Mouse (Mus musculus) liver, embryonic 15.5 days (tissue): ENCODE data around the gene Orm1. TPM values are rescaled to one million over a fixed set of nuclear protein-coding genes. Genes with fewer than 3 reads are reported as not detected.

Source experiments
- ATAC-seq: fragments of 200-750 bp; cut with Nextera tagmentation; 2 replicates; pipeline ENCODE4 v1.8.0; 2017; ENCODE audit warnings: moderate number of reproducible peaks, mild to moderate bottlenecking, moderate library complexity; ENCODE audit not compliant: insufficient read depth
- H3K27ac ChIP-seq: fragments of 300-500 bp; sonication (generic); replicated peaks from 2 replicates; pipeline ENCODE4 v1.5.1; 2015; ENCODE audit warnings: mild to moderate bottlenecking, inconsistent platforms
- H3K27me3 ChIP-seq: fragments of 300-500 bp; sonication (generic); 2 replicates; pipeline ENCODE4 v1.6.1; 2015; ENCODE audit warnings: mild to moderate bottlenecking, inconsistent platforms
- H3K36me3 ChIP-seq: fragments of 300-500 bp; sonication (generic); replicated peaks from 2 replicates; pipeline ENCODE4 v1.6.1; 2015; ENCODE audit warnings: moderate library complexity, mild to moderate bottlenecking, inconsistent platforms
- H3K4me1 ChIP-seq: fragments of 300-500 bp; sonication (generic); replicated peaks from 2 replicates; pipeline ENCODE4 v1.6.1; 2015; ENCODE audit warnings: inconsistent platforms
- H3K4me2 ChIP-seq: fragments of 300-500 bp; sonication (generic); 2 replicates; pipeline ENCODE4 v1.6.1; 2015; ENCODE audit warnings: moderate library complexity, mild to moderate bottlenecking, inconsistent platforms
- H3K4me3 ChIP-seq: fragments of 300-500 bp; sonication (generic); replicated peaks from 2 replicates; pipeline ENCODE4 v1.5.1; 2015; ENCODE audit warnings: mild to moderate bottlenecking, inconsistent platforms
- H3K9ac ChIP-seq: fragments of 300-500 bp; sonication (generic); 2 replicates; pipeline ENCODE4 v1.6.1; 2015; ENCODE audit warnings: moderate library complexity, mild to moderate bottlenecking, inconsistent platforms
- H3K9me3 ChIP-seq: fragments of 300-500 bp; sonication (generic); replicated peaks from 2 replicates; pipeline ENCODE4 v1.6.1; 2016; ENCODE audit warnings: inconsistent platforms
- WGBS: fragments of 180-500 bp; shearing (Covaris S2); methylation state at CpG from one replicate; pipeline ENCODE4 v1.1.7; 2015; ENCODE audit warnings: mixed read lengths; ENCODE audit not compliant: insufficient replicate concordance; 5-methylcytosine and 5-hydroxymethylcytosine counted together
- polyA plus RNA-seq: library from polyadenylated mRNA; unstranded; fragments of >200 nt; fragmentation: Nextera tagmentation; extraction: Ambion mirVana; gene quantifications from 2 replicates; pipeline ENCODE4 v1.2.1, GENCODE M21; 2015

Gene Orm1
- polyA plus RNA-seq = 0.50 and 0.77 TPM in 2 replicates

DNA sequence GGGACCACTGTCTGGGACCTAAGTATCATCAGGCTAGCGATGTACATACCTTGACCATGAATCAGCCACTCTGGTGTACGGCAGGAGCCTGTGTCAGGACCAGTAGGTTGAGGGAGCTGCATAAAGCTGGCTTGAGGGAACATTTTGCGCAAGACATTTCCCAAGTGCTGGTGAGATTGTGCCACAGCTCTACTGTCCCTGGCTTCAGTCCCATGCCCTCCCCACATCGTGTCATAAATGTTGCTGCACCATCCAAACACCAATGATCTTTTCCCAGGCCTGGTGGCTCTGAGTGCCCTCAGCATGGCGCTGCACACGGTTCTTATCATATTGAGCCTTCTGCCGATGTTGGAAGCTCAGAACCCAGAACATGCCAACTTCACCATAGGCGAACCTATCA is at the start of gene Orm1:
Gene Orm1 (plus strand): TSS at position 266 of the 400 bp plus-strand sequence.
- no peaks in the 10 kb centered on the region for H3K9me3 ChIP-seq
- H3K4me3 ChIP-seq = no peak within 1 kb of the TSS
- 54% methylated on average over 8 of the region's 8 CpGs for WGBS
- no peak for ATAC-seq
- H3K36me3 ChIP-seq = no peaks in the 10 kb centered on the region
- no peak within 1 kb of the TSS for H3K27ac ChIP-seq
- H3K9ac ChIP-seq = no peak within 1 kb of the TSS
- no peaks in the 10 kb centered on the region for H3K27me3 ChIP-seq
- no peak within 1 kb of the TSS for H3K4me2 ChIP-seq
- no peaks in the 10 kb centered on the region for H3K4me1 ChIP-seq

DNA sequence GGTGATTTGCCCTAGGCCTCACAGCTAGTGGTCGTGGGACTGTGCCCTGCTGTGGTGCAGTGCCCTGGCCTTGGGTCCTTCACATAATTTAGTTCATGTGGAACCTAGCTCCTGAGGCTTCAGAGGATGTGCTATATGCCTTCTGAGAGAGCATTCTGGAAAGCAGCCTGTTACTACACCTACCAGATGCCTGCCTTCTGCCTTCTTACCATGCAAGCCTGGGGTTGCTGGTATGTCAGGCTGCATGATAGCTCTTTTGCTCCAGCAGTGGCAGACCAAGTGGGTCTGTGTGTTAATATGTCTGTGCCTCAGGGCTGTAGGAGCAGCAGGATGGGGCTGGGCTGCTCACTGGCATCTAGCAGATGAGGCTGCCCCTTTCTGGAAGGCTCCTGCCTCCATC is 48.7 kb upstream of the Orm1 start:
- no peak overlapping the region for H3K9ac ChIP-seq
- no peaks in the 10 kb centered on the region for H3K27me3 ChIP-seq
- no peaks in the 10 kb centered on the region for H3K4me1 ChIP-seq
- 31% methylated on average over 1 of the region's 1 CpGs for WGBS
- H3K36me3 ChIP-seq = no peaks in the 10 kb centered on the region
- no peak overlapping the region for H3K4me3 ChIP-seq
- ATAC-seq = no peak
- no peaks in the 10 kb centered on the region for H3K9me3 ChIP-seq
- no peak overlapping the region for H3K4me2 ChIP-seq
- no peak overlapping the region for H3K27ac ChIP-seq

DNA sequence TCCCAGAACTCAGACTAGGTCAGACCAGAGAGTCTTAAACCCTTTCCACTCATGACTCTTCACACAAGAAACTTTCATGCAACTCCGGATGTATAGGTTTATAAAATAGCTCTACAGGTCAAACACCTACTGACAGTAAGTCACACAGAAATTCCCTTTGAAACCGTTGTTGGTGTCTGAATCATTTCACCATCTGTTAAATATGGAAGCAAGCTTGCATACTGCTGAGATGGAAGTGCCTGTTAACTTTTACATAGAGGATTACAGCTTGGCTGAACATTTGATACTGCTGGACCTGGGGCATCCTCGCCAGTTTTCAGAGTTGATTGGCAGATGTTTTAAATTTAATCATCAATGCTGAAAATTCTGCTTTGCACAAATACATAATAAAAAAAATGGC is 48.1 kb upstream of the Orm1 start:
- WGBS = 33% methylated on average over 3 of the region's 3 CpGs
- Histone ChIP-seq H3K27ac (no peak overlapping the region), H3K4me2 (no peak overlapping the region), H3K36me3 (no peaks in the 10 kb centered on the region), H3K4me3 (no peak overlapping the region), H3K9ac (no peak overlapping the region), H3K27me3 (no peaks in the 10 kb centered on the region), H3K9me3 (no peaks in the 10 kb centered on the region), H3K4me1 (no peaks in the 10 kb centered on the region)
- no peak for ATAC-seq

DNA sequence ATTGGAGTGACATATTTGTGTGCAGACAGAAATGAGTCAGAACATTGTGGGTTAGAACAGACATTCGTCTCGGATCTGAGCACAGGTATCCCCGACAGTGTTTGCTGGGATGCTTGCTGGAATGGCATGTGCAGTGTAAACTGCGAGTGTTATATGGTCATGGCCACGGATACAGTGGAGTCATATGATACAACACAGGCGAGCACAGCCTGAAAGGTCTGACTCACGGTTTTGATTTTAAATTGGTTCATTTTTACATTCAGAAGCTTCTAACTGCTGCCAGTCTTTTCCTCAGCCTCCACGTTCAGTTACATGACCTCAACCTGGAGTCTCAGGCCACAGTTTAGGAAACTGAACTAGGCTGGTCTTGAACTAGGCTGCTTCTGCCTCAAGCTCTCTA is 47.5 kb upstream of the Orm1 start:
- H3K4me2 ChIP-seq = no peak overlapping the region
- WGBS = 53% methylated on average over 8 of the region's 8 CpGs
- no peaks in the 10 kb centered on the region for H3K9me3 ChIP-seq
- no peak overlapping the region for H3K27ac ChIP-seq
- no peaks in the 10 kb centered on the region for H3K36me3 ChIP-seq
- H3K9ac ChIP-seq = no peak overlapping the region
- no peaks in the 10 kb centered on the region for H3K4me1 ChIP-seq
- no peak overlapping the region for H3K4me3 ChIP-seq
- H3K27me3 ChIP-seq = no peaks in the 10 kb centered on the region
- ATAC-seq = no peak

DNA sequence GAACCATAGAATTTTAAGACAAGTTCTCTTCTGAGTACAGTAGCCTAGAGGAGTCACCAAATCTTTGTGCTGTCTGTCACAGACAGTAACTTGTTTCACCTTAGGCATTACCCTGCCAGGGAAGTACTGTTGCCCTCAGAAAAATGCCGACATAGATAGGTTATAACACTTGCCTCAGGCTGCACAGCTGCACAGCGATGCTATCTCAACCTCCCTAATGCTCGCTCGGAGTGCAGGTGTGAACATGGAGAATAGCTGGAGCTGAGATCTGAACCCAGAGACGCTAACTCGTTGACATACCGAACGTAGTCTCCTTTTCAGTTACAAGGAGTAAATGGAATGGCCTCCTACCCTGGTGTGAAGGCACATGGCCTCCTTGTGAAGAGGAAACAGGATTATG is 46.2 kb upstream of the Orm1 start:
- Histone ChIP-seq H3K4me1 (no peaks in the 10 kb centered on the region), H3K9ac (no peak overlapping the region), H3K4me3 (no peak overlapping the region), H3K36me3 (no peaks in the 10 kb centered on the region), H3K9me3 (no peaks in the 10 kb centered on the region), H3K4me2 (no peak overlapping the region), H3K27ac (no peak overlapping the region), H3K27me3 (no peaks in the 10 kb centered on the region)
- no peak for ATAC-seq
- WGBS = 74% methylated on average over 8 of the region's 8 CpGs

DNA sequence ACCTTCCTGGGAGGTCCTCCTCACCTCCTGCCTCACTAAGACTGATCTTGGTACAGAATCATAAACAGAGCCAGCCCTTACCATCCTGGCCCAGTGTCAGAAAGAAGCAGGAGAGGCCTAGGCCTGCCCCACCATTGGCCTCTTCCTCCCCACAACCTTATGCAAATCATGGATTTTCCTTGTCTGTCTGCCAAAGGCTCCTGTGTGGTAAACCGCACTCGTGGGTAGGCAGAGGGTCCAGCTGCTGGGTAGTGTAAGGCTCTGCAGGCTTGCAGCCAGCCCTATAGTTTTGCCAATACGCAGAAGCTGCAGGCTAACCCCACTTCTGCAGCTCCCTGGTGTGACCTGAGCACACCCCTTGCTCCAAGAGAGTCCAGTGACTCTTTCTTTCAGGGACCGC is 41.7 kb upstream of the Orm1 start:
- Histone ChIP-seq H3K27me3 (no peaks in the 10 kb centered on the region), H3K27ac (no peak overlapping the region), H3K9me3 (no peaks in the 10 kb centered on the region), H3K9ac (no peak overlapping the region), H3K36me3 (no peaks in the 10 kb centered on the region), H3K4me2 (no peak overlapping the region), H3K4me1 (no peaks in the 10 kb centered on the region), H3K4me3 (no peak overlapping the region)
- ATAC-seq = no peak
- 52% methylated on average over 4 of the region's 4 CpGs for WGBS

DNA sequence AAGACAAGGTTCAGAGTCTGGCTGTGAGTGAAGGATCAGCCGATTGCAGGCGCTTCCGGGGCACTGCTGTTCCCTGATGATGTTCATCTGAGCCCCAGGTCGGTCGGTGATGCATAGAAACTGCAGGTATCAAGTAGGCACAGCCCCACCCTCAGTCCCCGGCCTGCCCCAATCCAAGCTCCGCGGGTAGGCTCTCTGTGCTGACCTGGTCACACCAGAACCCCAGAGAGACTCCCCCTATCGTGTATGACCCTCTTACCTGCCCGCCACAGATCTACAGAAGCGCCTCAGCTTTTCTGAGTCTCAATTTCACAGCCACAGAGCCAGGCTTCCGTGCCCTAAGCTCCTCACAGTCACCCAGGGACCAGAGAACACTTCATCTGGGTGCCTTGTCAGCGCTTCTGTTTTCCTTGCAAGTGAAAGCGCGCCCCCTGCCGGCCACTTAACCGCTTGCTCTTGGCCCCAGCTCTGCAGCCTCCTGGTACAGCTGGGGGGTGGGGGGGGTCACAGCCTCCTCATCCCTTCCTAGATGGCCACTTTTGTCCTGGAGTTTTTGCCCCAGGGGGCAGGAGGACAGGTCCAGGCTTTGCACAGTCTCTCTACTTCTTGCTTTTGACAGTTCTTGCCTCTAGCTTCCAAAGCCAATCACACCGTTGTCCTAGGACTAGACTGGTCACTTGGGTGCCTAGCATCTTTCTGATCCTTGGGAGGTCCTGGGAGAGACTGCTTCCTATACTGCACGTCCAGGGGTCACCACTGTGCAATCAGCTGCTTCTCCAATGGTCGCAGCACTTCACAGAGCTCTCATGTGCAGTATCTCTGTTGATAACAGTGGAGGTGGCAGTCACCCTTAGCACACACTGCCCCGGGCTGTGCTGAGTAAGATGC is 36.9 kb upstream of the Orm1 start:
- H3K27me3 ChIP-seq = no peaks in the 10 kb centered on the region
- no peak overlapping the region for H3K9ac ChIP-seq
- H3K4me1 ChIP-seq = no peaks in the 10 kb centered on the region
- H3K27ac ChIP-seq = no peak overlapping the region
- 23% methylated on average over 21 of the region's 21 CpGs for WGBS
- ATAC-seq = no peak; the same call in 1 of the 2 replicates
- no peak overlapping the region for H3K4me3 ChIP-seq
- H3K9me3 ChIP-seq = no peaks in the 10 kb centered on the region
- no peak overlapping the region for H3K4me2 ChIP-seq
- 0 out of 2 replicates have a peak, but pooled peaks cover 3% of the 10 kb centered on the region for H3K36me3 ChIP-seq

DNA sequence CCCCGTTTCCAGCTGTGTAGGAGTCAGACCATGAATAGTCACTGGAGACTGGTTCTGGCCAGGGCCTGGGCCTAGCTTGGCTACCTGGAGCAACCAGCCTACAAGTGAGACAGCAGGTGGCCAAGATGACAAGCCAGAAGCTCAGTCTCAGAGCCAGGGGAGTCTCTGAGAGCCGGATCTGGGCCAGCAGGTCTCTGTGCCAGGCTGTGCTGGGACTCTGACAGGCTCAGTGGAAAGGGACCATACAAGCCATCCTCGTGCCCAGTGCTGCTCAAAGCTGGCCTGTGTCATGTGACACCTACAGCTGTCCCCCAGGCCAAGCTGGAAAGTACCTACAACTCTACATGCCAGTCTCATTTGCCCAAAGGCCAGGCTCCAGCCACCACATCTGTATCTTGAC is 36.0 kb upstream of the Orm1 start:
- no peaks in the 10 kb centered on the region for H3K4me1 ChIP-seq
- H3K36me3 ChIP-seq = 0 out of 2 replicates have a peak, but pooled peaks cover 3% of the 10 kb centered on the region
- H3K4me2 ChIP-seq = no peak overlapping the region
- no peak overlapping the region for H3K27ac ChIP-seq
- no peak for ATAC-seq
- H3K9me3 ChIP-seq = no peaks in the 10 kb centered on the region
- H3K27me3 ChIP-seq = no peaks in the 10 kb centered on the region
- H3K4me3 ChIP-seq = no peak overlapping the region
- 47% methylated on average over 3 of the region's 3 CpGs for WGBS
- H3K9ac ChIP-seq = no peak overlapping the region

DNA sequence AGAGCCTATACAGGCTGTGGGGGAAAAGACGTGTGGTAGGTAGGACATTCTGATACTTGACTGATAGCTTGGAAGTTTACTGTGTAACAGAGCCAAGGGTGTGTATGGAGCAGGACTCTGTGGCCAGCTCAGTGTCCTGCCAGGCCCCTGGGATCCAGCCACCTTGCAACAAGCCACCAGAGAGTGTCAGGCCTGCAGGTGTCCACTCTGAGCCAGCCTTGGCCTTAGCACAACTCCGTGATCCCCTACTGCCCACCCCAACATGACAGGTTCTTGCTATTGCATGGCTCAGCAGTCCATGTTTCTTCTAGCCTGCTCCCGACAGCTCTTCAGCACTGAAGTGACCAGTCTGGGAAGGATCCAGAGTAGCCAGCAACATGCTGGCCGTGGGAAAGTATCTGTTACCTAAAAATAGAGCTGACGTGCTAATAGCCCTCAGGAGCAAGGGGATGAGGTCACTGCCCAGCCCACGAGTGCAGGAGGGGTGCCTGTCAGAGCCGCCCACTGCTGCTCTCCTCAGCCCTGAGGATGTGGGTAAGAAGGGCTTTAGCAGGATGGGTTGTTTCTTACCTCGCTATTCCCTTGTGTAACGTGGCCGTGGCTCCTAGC is 34.0 kb upstream of the Orm1 start:
- ATAC-seq = no peak
- WGBS = 39% methylated on average over 10 of the region's 10 CpGs
- no peak overlapping the region for H3K9ac ChIP-seq

DNA sequence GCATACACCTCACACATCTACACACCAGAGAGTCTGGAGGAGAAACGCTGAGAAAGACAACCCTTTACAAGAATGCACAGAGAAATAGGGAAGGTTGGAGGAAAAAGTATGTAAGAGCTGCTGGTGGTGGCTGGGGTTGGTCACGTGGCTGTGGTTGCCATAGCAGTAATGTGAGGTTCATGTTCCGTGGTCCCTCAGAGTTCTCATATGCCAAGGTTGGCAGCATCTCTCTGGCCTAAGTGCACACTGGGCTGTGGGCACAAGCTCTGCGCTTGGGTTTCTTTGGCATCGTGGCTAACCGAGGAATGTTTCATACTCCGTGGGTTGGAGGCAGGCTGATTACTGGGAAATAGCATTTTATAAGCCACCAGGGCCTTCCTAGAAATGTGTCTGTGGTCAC is 32.9 kb upstream of the Orm1 start:
- WGBS = 70% methylated on average over 7 of the region's 7 CpGs
- H3K4me1 ChIP-seq = no peaks in the 10 kb centered on the region
- no peak overlapping the region for H3K9ac ChIP-seq
- no peak overlapping the region for H3K4me3 ChIP-seq
- no peak overlapping the region for H3K4me2 ChIP-seq
- H3K27ac ChIP-seq = no peak overlapping the region
- no peaks in the 10 kb centered on the region for H3K9me3 ChIP-seq
- ATAC-seq = no peak
- H3K36me3 ChIP-seq = 0 out of 2 replicates have a peak, but pooled peaks cover 3% of the 10 kb centered on the region
- H3K27me3 ChIP-seq = no peaks in the 10 kb centered on the region

More for the DNA sequence above, 34.0 kb upstream of the Orm1 start:
- no peak overlapping the region for H3K4me2 ChIP-seq
- H3K36me3 ChIP-seq = 0 out of 2 replicates have a peak, but pooled peaks cover 3% of the 10 kb centered on the region
- H3K9me3 ChIP-seq = no peaks in the 10 kb centered on the region
- no peak overlapping the region for H3K27ac ChIP-seq
- H3K4me3 ChIP-seq = no peak overlapping the region
- no peaks in the 10 kb centered on the region for H3K4me1 ChIP-seq
- H3K27me3 ChIP-seq = no peaks in the 10 kb centered on the region

DNA sequence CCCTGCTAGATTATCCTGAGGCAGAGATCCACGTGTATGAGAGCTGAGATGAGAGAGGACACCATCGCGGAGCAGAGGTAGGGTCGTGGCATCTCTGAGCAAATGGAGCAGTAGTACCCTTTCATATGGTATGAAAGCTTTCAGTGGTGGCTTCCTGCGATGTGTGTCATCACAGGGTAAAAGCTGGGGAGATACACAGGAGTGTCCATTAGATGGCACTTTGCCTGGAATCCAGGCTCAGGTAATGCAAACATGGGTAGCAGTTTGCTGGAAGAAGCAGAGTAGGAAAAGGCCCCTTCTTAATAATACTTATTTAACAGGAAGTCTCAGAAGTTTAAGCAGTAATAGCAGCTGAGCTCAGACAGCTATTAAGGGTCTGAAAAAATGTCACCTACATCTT is 30.3 kb upstream of the Orm1 start:
- no peak overlapping the region for H3K4me2 ChIP-seq
- no peak overlapping the region for H3K27ac ChIP-seq
- no peak overlapping the region for H3K4me3 ChIP-seq
- H3K9ac ChIP-seq = no peak overlapping the region
- 59% methylated on average over 5 of the region's 5 CpGs for WGBS
- ATAC-seq = no peak
- H3K36me3 ChIP-seq = 0 out of 2 replicates have a peak, but pooled peaks cover 3% of the 10 kb centered on the region
- no peaks in the 10 kb centered on the region for H3K4me1 ChIP-seq
- H3K9me3 ChIP-seq = no peaks in the 10 kb centered on the region
- H3K27me3 ChIP-seq = no peaks in the 10 kb centered on the region
